Mouse (Mus musculus): ENCODE results near the gene Ptprr. TPM values are rescaled to one million over a fixed set of nuclear protein-coding genes. Genes with fewer than 3 reads are reported as not detected.

Gene Ptprr
- polyA plus RNA-seq, 1 experiment from 2014 or later: 8.4 TPM

- ATAC-seq (ENCODE audit: low FRiP score, low TSS enrichment): no peak
- 36% methylated on average over 6 of the region's 6 CpGs for WGBS
- H3K27ac ChIP-seq (replicated peaks): no peak overlapping the region
- no peak overlapping the region for H3K4me3 ChIP-seq (ENCODE audit: low read depth, low read length)
- no peak for TF ChIP-seq CTCF (IDR thresholded peaks at IDR 0.05; ENCODE audit: low read depth)
- TF ChIP-seq EP300 (optimal IDR thresholded peaks at IDR 0.05): no peak
- H3K36me3 ChIP-seq (ENCODE audit: control insufficient read depth, insufficient read depth, low read length): no peaks in the 10 kb centered on the region
- no peak for DNase-seq (ENCODE audit: low spot score)
- H3K4me2 ChIP-seq (replicated peaks; ENCODE audit: low read depth): no peak overlapping the region
- no peaks in the 10 kb centered on the region for H3K27me3 ChIP-seq (ENCODE audit: control insufficient read depth, insufficient read depth, low read length)
- H3K9ac ChIP-seq (ENCODE audit: low read length): no peak overlapping the region
- H3K9me3 ChIP-seq (ENCODE audit: control insufficient read depth, low read length): no peaks in the 10 kb centered on the region
- no peaks in the 10 kb centered on the region for H3K4me1 ChIP-seq (replicated peaks; ENCODE audit: control insufficient read depth, insufficient read depth)
Observed at GRCm38 (mm10) chr10:116006675-116007074, 11.3 kb upstream of the Ptprr start.

DNA sequence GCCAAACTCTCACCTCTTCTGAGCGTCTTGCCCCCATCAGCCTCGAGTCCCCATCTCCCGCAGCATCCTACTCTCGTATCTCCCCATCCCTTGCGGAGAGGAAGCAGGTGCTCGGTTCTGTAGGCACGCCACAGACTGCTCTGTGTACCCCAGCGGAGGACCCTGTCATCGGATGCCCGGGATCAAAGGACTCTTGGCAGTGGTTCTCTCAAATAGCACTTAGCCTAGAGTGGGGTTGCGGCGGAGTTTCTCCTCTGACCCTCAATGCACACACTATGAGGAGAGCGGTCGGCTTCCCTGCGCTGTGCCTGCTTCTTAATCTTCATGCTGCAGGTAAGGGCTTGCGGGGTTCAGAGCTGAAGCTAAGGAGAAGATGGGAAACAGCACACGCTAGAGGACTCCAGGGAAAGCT, 473 bp downstream of the Ptprr start:
- 2% methylated on average over 17 of the region's 17 CpGs for WGBS
- TF ChIP-seq EP300 (optimal IDR thresholded peaks at IDR 0.05): no peak
- TF ChIP-seq CTCF (IDR thresholded peaks at IDR 0.05; ENCODE audit: low read depth): no peak
- peak; percentile 29; the same call in 1 of the 2 replicates for ATAC-seq (ENCODE audit: low FRiP score, low TSS enrichment)
- peak overlapping the region; percentile 30 for H3K4me3 ChIP-seq (ENCODE audit: low read depth, low read length)
- no peak for DNase-seq (ENCODE audit: low spot score)
- H3K9ac ChIP-seq (ENCODE audit: low read length): no peak overlapping the region
- H3K36me3 ChIP-seq (ENCODE audit: control insufficient read depth, insufficient read depth, low read length): no peaks in the 10 kb centered on the region
- H3K27ac ChIP-seq (replicated peaks): no peak overlapping the region
- no peaks in the 10 kb centered on the region; the same call in 1 of the 2 replicates for H3K4me1 ChIP-seq (replicated peaks; ENCODE audit: control insufficient read depth, insufficient read depth)
- H3K27me3 ChIP-seq (ENCODE audit: control insufficient read depth, insufficient read depth, low read length): no peaks in the 10 kb centered on the region
- H3K9me3 ChIP-seq (ENCODE audit: control insufficient read depth, low read length): no peaks in the 10 kb centered on the region
- peak overlapping the region; percentile 51 for H3K4me2 ChIP-seq (replicated peaks; ENCODE audit: low read depth)

GRCm38 (mm10) chr10:116019086-116019860, 1.3 kb downstream of the Ptprr start:
- peak; percentile 17 for DNase-seq (ENCODE audit: low spot score)
- H3K9ac ChIP-seq (ENCODE audit: low read length): no peak overlapping the region
- H3K36me3 ChIP-seq (ENCODE audit: control insufficient read depth, insufficient read depth, low read length): no peaks in the 10 kb centered on the region
- no peaks in the 10 kb centered on the region; the same call in 1 of the 2 replicates for H3K4me1 ChIP-seq (replicated peaks; ENCODE audit: control insufficient read depth, insufficient read depth)
- 10% methylated on average over 20 of the region's 20 CpGs for WGBS
- no peaks in the 10 kb centered on the region for H3K9me3 ChIP-seq (ENCODE audit: control insufficient read depth, low read length)
- H3K27me3 ChIP-seq (ENCODE audit: control insufficient read depth, insufficient read depth, low read length): no peaks in the 10 kb centered on the region
- no peak for ATAC-seq (ENCODE audit: low FRiP score, low TSS enrichment)
- H3K27ac ChIP-seq (replicated peaks): no peak overlapping the region
- peak overlapping the region; percentile 5; the same call in 1 of the 2 replicates for H3K4me2 ChIP-seq (replicated peaks; ENCODE audit: low read depth)
- H3K4me3 ChIP-seq (ENCODE audit: low read depth, low read length): peak overlapping the region; percentile 30; the same call in 1 of the 2 replicates
- no peak for TF ChIP-seq EP300 (optimal IDR thresholded peaks at IDR 0.05)
- no peak for TF ChIP-seq CTCF (IDR thresholded peaks at IDR 0.05; ENCODE audit: low read depth)

GRCm38 (mm10) chr10:116021081-116021480, 3.1 kb downstream of the Ptprr start:
- ATAC-seq (ENCODE audit: low FRiP score, low TSS enrichment) (no peak), DNase-seq (ENCODE audit: low spot score) (no peak)
- Histone ChIP-seq H3K4me1 (replicated peaks; ENCODE audit: control insufficient read depth, insufficient read depth) (no peaks in the 10 kb centered on the region; the same call in 1 of the 2 replicates), H3K27ac (replicated peaks) (no peak overlapping the region), H3K4me3 (ENCODE audit: low read depth, low read length) (no peak overlapping the region), H3K4me2 (replicated peaks; ENCODE audit: low read depth) (no peak overlapping the region), H3K36me3 (ENCODE audit: control insufficient read depth, insufficient read depth, low read length) (no peaks in the 10 kb centered on the region), H3K9me3 (ENCODE audit: control insufficient read depth, low read length) (no peaks in the 10 kb centered on the region), H3K27me3 (ENCODE audit: control insufficient read depth, insufficient read depth, low read length) (no peaks in the 10 kb centered on the region), H3K9ac (ENCODE audit: low read length) (no peak overlapping the region)
- WGBS: 74% methylated on average over 3 of the region's 3 CpGs
- no peak for TF ChIP-seq EP300 (optimal IDR thresholded peaks at IDR 0.05)
- no peak for TF ChIP-seq CTCF (IDR thresholded peaks at IDR 0.05; ENCODE audit: low read depth)

GRCm38 (mm10) chr10:116038150-116038549, 20.1 kb downstream of the Ptprr start:
- H3K4me1 ChIP-seq (replicated peaks; ENCODE audit: control insufficient read depth, insufficient read depth): no peaks in the 10 kb centered on the region
- no peak overlapping the region for H3K9ac ChIP-seq (ENCODE audit: low read length)
- no peaks in the 10 kb centered on the region for H3K27me3 ChIP-seq (ENCODE audit: control insufficient read depth, insufficient read depth, low read length)
- no peaks in the 10 kb centered on the region for H3K36me3 ChIP-seq (ENCODE audit: control insufficient read depth, insufficient read depth, low read length)
- ATAC-seq (ENCODE audit: low FRiP score, low TSS enrichment) (no peak), DNase-seq (ENCODE audit: low spot score) (no peak)
- H3K27ac ChIP-seq (replicated peaks): no peak overlapping the region
- H3K9me3 ChIP-seq (ENCODE audit: control insufficient read depth, low read length): no peaks in the 10 kb centered on the region
- H3K4me2 ChIP-seq (replicated peaks; ENCODE audit: low read depth): no peak overlapping the region
- WGBS: 57% methylated on average over 1 of the region's 1 CpGs
- H3K4me3 ChIP-seq (ENCODE audit: low read depth, low read length): no peak overlapping the region
- TF ChIP-seq CTCF (IDR thresholded peaks at IDR 0.05; ENCODE audit: low read depth) (no peak), EP300 (optimal IDR thresholded peaks at IDR 0.05) (no peak)

GRCm38 (mm10) chr10:116075954-116076353, 57.9 kb downstream of the Ptprr start:
- 83% methylated on average over 5 of the region's 5 CpGs for WGBS
- no peak overlapping the region for H3K4me2 ChIP-seq (replicated peaks; ENCODE audit: low read depth)
- H3K4me1 ChIP-seq (replicated peaks; ENCODE audit: control insufficient read depth, insufficient read depth): no peaks in the 10 kb centered on the region
- no peaks in the 10 kb centered on the region for H3K9me3 ChIP-seq (ENCODE audit: control insufficient read depth, low read length)
- no peak for DNase-seq (ENCODE audit: low spot score)
- ATAC-seq (ENCODE audit: low FRiP score, low TSS enrichment): no peak
- H3K27me3 ChIP-seq (ENCODE audit: control insufficient read depth, insufficient read depth, low read length): no peaks in the 10 kb centered on the region
- H3K9ac ChIP-seq (ENCODE audit: low read length): no peak overlapping the region
- no peak overlapping the region for H3K27ac ChIP-seq (replicated peaks)
- H3K36me3 ChIP-seq (ENCODE audit: control insufficient read depth, insufficient read depth, low read length): no peaks in the 10 kb centered on the region
- TF ChIP-seq CTCF (IDR thresholded peaks at IDR 0.05; ENCODE audit: low read depth) (no peak), EP300 (optimal IDR thresholded peaks at IDR 0.05) (no peak)
- no peak overlapping the region for H3K4me3 ChIP-seq (ENCODE audit: low read depth, low read length)
